ENCODE assay signal across 8 mouse cellular contexts in the genomic region with DNA sequence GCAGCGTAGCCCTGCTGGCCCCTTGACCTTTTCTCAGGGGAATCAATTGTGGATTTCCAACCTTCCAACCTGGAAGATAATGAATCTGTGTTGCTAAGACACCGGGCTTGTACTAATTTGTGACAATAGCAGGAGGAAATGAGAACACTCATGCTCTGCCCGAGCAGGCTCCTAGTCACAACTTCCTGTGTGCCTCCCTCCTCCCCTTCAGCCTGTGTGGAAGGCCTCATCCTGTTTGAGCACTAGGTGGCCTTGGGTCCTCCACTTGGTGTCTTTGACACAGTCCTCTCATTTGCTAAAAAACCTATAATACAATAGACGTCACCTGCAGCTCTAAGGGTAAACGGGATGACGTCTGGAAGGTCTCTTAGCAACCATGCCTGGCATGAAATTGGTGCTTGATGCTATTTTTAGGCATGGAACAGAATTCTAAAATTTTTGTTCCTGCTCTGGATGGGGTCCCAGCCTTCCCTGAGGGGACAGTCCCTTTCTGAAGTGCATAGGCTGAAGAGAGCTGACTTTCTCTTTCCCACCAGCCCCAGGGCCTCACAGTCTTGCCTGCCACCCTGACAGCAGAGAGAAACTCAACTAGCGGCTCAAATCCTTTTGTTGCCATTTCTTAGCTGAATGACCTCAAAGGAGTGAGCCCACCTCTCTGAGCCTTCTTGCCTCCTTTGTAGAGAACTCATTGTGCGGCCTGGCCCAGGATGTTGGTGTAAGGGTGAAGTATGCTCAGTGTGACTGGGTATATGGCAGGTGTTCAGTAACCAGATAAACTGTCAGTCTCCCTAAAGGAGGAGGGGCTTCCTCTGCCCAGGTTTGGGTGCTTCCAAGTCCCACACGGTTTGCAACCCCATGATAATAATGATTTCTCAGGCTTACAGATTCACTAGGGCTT.
DNase-seq lines count a peak whose midpoint lies in the region; ATAC-seq lines count a peak whose summit lies in the region.

No protein-coding gene starts in this region.

- intact Hi-C loops in heart, postnatal 36 days (cut with DNase I): no loop called here

- H3K4me3 ChIP-seq in forebrain, embryonic 15.5 days: no peak overlapping the region
- no peak overlapping the region for H3K4me3 ChIP-seq in midbrain, embryonic 15.5 days

- H3K4me2 ChIP-seq in forebrain, embryonic 15.5 days (replicated peaks): no peak overlapping the region
- no peak overlapping the region for H3K4me2 ChIP-seq in midbrain, embryonic 15.5 days

- no peaks in the 10 kb centered on the region for H3K27me3 ChIP-seq in forebrain, embryonic 15.5 days
- H3K27me3 ChIP-seq in midbrain, embryonic 15.5 days (replicated peaks): no peaks in the 10 kb centered on the region

- H3K9me3 ChIP-seq in forebrain, embryonic 15.5 days: no peaks in the 10 kb centered on the region
- no peaks in the 10 kb centered on the region for H3K9me3 ChIP-seq in midbrain, embryonic 15.5 days

- peak overlapping the region; percentile 42; the same call in 1 of the 2 replicates for H3K27ac ChIP-seq in forebrain, embryonic 15.5 days (replicated peaks)
- H3K27ac ChIP-seq in midbrain, embryonic 15.5 days: peak overlapping the region; percentile 34

- no peak overlapping the region for H3K9ac ChIP-seq in forebrain, embryonic 15.5 days (replicated peaks)
- H3K9ac ChIP-seq in midbrain, embryonic 15.5 days: no peak overlapping the region

- peak; percentile 96 for ATAC-seq in CD4-positive, CD25-positive, alpha-beta regulatory T cell, adult 4 months
- peak; percentile 52 for ATAC-seq in forebrain, embryonic 15.5 days (replicated peaks)
- peak; percentile 98 for ATAC-seq in inflammation-experienced regulatory T-cells, adult 6 months
- peak; percentile 68 for ATAC-seq in midbrain, embryonic 15.5 days (replicated peaks)
- ATAC-seq in erythroblast, adult 5-6 weeks (replicated peaks; ENCODE audit: low FRiP score, poor library complexity, severe bottlenecking): no peak

- WGBS in forebrain, embryonic 15.5 days: 39% methylated on average over 9 of the region's 9 CpGs
- WGBS in midbrain, embryonic 15.5 days: 28% methylated on average over 9 of the region's 9 CpGs

- peaks cover 17% of the 10 kb centered on the region for H3K4me1 ChIP-seq in forebrain, embryonic 15.5 days
- peaks cover 12% of the 10 kb centered on the region; the same call in 1 of the 2 replicates for H3K4me1 ChIP-seq in midbrain, embryonic 15.5 days

- DNase-seq in heart, adult 11 months: peak; percentile 96
- no peak for DNase-seq in heart, postnatal 36 days
- DNase-seq in urinary bladder, postnatal 36 days (ENCODE audit: low spot score in 2 of 2): no peak

- no peaks in the 10 kb centered on the region for H3K36me3 ChIP-seq in forebrain, embryonic 15.5 days
- no peaks in the 10 kb centered on the region for H3K36me3 ChIP-seq in midbrain, embryonic 15.5 days (replicated peaks)
